Comparison of ENCODE assay signal across 17 mouse cellular contexts in the genomic region with DNA sequence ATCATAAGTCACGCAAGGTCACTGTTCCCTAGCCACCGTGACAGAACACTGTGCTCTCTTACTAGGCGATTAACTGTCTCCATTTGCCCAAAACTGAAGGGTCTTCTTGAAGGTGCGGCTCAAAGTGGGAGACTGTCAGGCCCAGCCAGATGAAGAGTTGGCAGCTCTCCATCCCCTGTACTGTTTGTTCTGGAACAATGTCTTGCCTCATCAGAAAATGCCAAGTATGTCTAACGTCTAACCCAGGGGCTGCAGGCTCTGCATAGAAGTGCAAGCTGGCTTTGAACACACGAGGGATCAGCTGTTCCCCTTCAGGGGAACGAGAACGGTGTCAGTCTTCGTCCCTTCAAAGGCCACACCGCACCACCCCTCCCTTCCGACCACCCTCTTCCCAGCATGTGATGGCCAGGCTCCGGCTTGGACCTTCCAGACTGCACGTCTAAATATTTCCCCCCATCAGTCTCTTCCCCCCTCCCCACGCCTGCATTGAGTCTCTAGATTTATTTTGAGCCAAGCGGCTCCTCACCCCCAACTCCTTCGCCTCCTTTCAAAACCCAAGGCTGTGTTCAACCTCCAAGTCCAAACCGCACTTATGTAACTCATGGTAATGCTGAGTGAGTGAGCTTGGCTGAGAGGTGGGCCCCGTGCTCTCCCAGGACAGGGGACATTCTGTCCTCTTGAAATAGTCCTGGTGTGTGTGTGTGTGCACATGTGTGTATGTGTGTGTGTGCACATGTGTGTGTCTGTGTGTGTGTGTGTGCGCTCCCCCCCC. TPM values are rescaled to one million over a fixed set of nuclear protein-coding genes. Genes with fewer than 3 reads are reported as not detected.
A peak's percentile ranks its signal among the peaks of the same experiment; 100 is the strongest.
DNase-seq lines count a peak whose midpoint lies in the region; ATAC-seq lines count a peak whose summit lies in the region.
"Had no signal": no experiment of that assay in that cellular context is flagged by ENCODE, and none has a peak within 500 bp of the region (broad histone marks: within the 10 kb centered on the region; RNA-seq: fewer than 3 reads in every experiment).

No protein-coding gene starts in this region.

- DNase-seq in heart, adult 9 months (ENCODE audit: low spot score in 2 of 2), result peak; percentile 41 to 64
- DNase-seq in embryonic facial prominence, embryonic 10.5 days (ENCODE audit: low spot score), result no peak
- DNase-seq in skeletal muscle tissue, adult 2 months (ENCODE audit: low read depth, low spot score), result peak; percentile 70
- no peak for DNase-seq in cerebellum, postnatal 25 days
- DNase-seq: cerebellum, adult 9-11 months; forebrain, postnatal 0 days; kidney, adult 2 months; kidney, postnatal 14 days; layer of hippocampus, adult 9-11 months; right cerebral cortex, adult 18-20 months; thymus, postnatal 36 days had no signal

- no peak overlapping the region for H3K4me3 ChIP-seq in heart, embryonic 12.5 days
- H3K4me3 ChIP-seq in embryonic facial prominence, embryonic 10.5 days, result no peak overlapping the region
- no peak overlapping the region for H3K4me3 ChIP-seq in embryonic facial prominence, embryonic 15.5 days (replicated peaks)
- H3K4me3 ChIP-seq: hindbrain, embryonic 15.5 days; limb, embryonic 15.5 days; stomach, embryonic 15.5 days had no signal

- H3K4me2 ChIP-seq in heart, embryonic 12.5 days, result no peak overlapping the region
- no peak overlapping the region for H3K4me2 ChIP-seq in embryonic facial prominence, embryonic 15.5 days (replicated peaks)
- H3K4me2 ChIP-seq: hindbrain, embryonic 15.5 days; limb, embryonic 15.5 days; stomach, embryonic 15.5 days had no signal

- H3K27me3 ChIP-seq in heart, embryonic 12.5 days (replicated peaks), result peaks cover 25% of the 10 kb centered on the region; the same call in 1 of the 2 replicates
- H3K27me3 ChIP-seq in embryonic facial prominence, embryonic 10.5 days (replicated peaks; ENCODE audit: low read depth, poor library complexity, severe bottlenecking), result peaks cover 25% of the 10 kb centered on the region
- no peaks in the 10 kb centered on the region; the same call in 1 of the 2 replicates for H3K27me3 ChIP-seq in embryonic facial prominence, embryonic 15.5 days
- H3K27me3 ChIP-seq: hindbrain, embryonic 15.5 days; limb, embryonic 15.5 days; stomach, embryonic 15.5 days had no signal

- no peaks in the 10 kb centered on the region for H3K9me3 ChIP-seq in heart, embryonic 12.5 days (replicated peaks)
- no peaks in the 10 kb centered on the region for H3K9me3 ChIP-seq in embryonic facial prominence, embryonic 10.5 days
- no peaks in the 10 kb centered on the region for H3K9me3 ChIP-seq in embryonic facial prominence, embryonic 15.5 days (replicated peaks)
- H3K9me3 ChIP-seq: hindbrain, embryonic 15.5 days; limb, embryonic 15.5 days; stomach, embryonic 15.5 days had no signal

- no peak overlapping the region for H3K9ac ChIP-seq in heart, embryonic 12.5 days
- no peak overlapping the region for H3K9ac ChIP-seq in embryonic facial prominence, embryonic 15.5 days
- H3K9ac ChIP-seq: forebrain, postnatal 0 days; hindbrain, embryonic 15.5 days; limb, embryonic 15.5 days; stomach, embryonic 15.5 days had no signal

- peaks cover 24% of the 10 kb centered on the region for H3K4me1 ChIP-seq in heart, embryonic 12.5 days (replicated peaks)
- H3K4me1 ChIP-seq in embryonic facial prominence, embryonic 10.5 days, result peaks cover 51% of the 10 kb centered on the region
- peaks cover 61% of the 10 kb centered on the region for H3K4me1 ChIP-seq in embryonic facial prominence, embryonic 15.5 days

- 76% methylated on average over 19 of the region's 19 CpGs for WGBS in heart, embryonic 12.5 days
- WGBS in embryonic facial prominence, embryonic 10.5 days, result 85% methylated on average over 19 of the region's 19 CpGs
- 55% methylated on average over 19 of the region's 19 CpGs for WGBS in embryonic facial prominence, embryonic 15.5 days

- no peaks in the 10 kb centered on the region for H3K36me3 ChIP-seq in heart, embryonic 12.5 days
- no peaks in the 10 kb centered on the region for H3K36me3 ChIP-seq in embryonic facial prominence, embryonic 10.5 days (replicated peaks)
- H3K36me3 ChIP-seq in embryonic facial prominence, embryonic 15.5 days, result no peaks in the 10 kb centered on the region
- H3K36me3 ChIP-seq: hindbrain, embryonic 15.5 days; limb, embryonic 15.5 days; stomach, embryonic 15.5 days had no signal

- no peak overlapping the region for H3K27ac ChIP-seq in heart, embryonic 12.5 days (ENCODE audit: poor library complexity, severe bottlenecking)
- 0 out of 2 replicates have a peak overlapping the region, but pooled peaks have one; percentile 2 for H3K27ac ChIP-seq in embryonic facial prominence, embryonic 10.5 days (replicated peaks)
- peak overlapping the region; percentile 48; the same call in 1 of the 2 replicates for H3K27ac ChIP-seq in embryonic facial prominence, embryonic 15.5 days (replicated peaks)
- H3K27ac ChIP-seq: hindbrain, embryonic 15.5 days; limb, embryonic 15.5 days; stomach, embryonic 15.5 days had no signal

- no peak for ATAC-seq in heart, embryonic 12.5 days (ENCODE audit: insufficient number of reproducible peaks, low FRiP score)
- ATAC-seq in embryonic facial prominence, embryonic 15.5 days (ENCODE audit: insufficient number of reproducible peaks, low FRiP score, low TSS enrichment, low read depth), result peak; percentile 42; the same call in 1 of the 2 replicates
- no peak for ATAC-seq in granulocyte monocyte progenitor cell, adult 5-6 weeks (replicated peaks; ENCODE audit: poor library complexity, severe bottlenecking)
- ATAC-seq: forebrain, postnatal 0 days had no signal

RNA-seq across cellular contexts. Expression of gene Mn1, which starts 15.1 kb away (rescaled TPM):
- polyA plus RNA-seq in heart, embryonic 12.5 days (2016; fragmentation: Nextera tagmentation; extraction: Ambion mirVana), result 8.0 and 8.2 TPM in 2 replicates
- polyA plus RNA-seq in embryonic facial prominence, embryonic 10.5 days (2016; fragmentation: Nextera tagmentation; extraction: Ambion mirVana), result 44.3 and 49.5 TPM in 2 replicates
- polyA plus RNA-seq in embryonic facial prominence, embryonic 15.5 days (2015; fragmentation: Nextera tagmentation; extraction: Ambion mirVana), result 34.1 and 39.3 TPM in 2 replicates
- 0.64 TPM in 1 of 2 replicates, not detected in the other for total RNA-seq in granulocyte monocyte progenitor cell, adult 5-6 weeks (2014; fragmentation: Nextera tagmentation)
- total RNA-seq in granulocyte monocyte progenitor cell, adult 5-6 weeks (2017), result not detected in 2 replicates

Comparison
In these comparisons a context has a peak if more than half of its experiments do, and no peak if none do; other contexts are left out.
1. DNase-seq: peak in heart, adult 9 months (2 of 2) and skeletal muscle tissue, adult 2 months (single experiment); none in embryonic facial prominence, embryonic 10.5 days (single experiment) and cerebellum, postnatal 25 days (0 of 2).